Mouse (Mus musculus) frontal cortex, adult (tissue): Measurements from ENCODE around the gene Rab7.

Experiments
- ATAC-seq: cut with Nextera tagmentation; 2 replicates; pipeline ENCODE4 v1.9.2; 2017; ENCODE audit warnings: mild to moderate bottlenecking, moderate library complexity, mixed read lengths; ENCODE audit not compliant: low TSS enrichment

The Rab7 gene

GRCm38 (mm10) chr6:88044577-88045405, at the start of gene Rab7:
Rab7 (minus strand) TSS chr6:88045270.
- ATAC-seq, result peak; percentile 97

GRCm38 (mm10) chr6:88088971-88089370, 43.9 kb upstream of the Rab7 start:
- ATAC-seq, result no peak

GRCm38 (mm10) chr6:88084278-88085151, 39.4 kb upstream of the Rab7 start, which contains the start of gene Rpn1:
Rpn1 (plus strand) TSS chr6:88084482.
- ATAC-seq, result peak; percentile 99

GRCm38 (mm10) chr6:88083672-88084071, 38.6 kb upstream of the Rab7 start:
- ATAC-seq, result no peak

GRCm38 (mm10) chr6:88083095-88083494, 38.0 kb upstream of the Rab7 start:
- no peak for ATAC-seq

- no peak for ATAC-seq
Observed at GRCm38 (mm10) chr6:88075960-88076517, 31.0 kb upstream of the Rab7 start.

GRCm38 (mm10) chr6:88074752-88075554, 29.9 kb upstream of the Rab7 start:
- ATAC-seq, result peak; percentile 99

- no peak for ATAC-seq
Observed at GRCm38 (mm10) chr6:88071216-88071615, 26.1 kb upstream of the Rab7 start.

- no peak for ATAC-seq
Observed at GRCm38 (mm10) chr6:88070468-88070867, 25.4 kb upstream of the Rab7 start.

GRCm38 (mm10) chr6:88068739-88069138, 23.7 kb upstream of the Rab7 start:
- ATAC-seq, result no peak

GRCm38 (mm10) chr6:88067722-88068121, 22.7 kb upstream of the Rab7 start:
- ATAC-seq, result no peak

- ATAC-seq, result no peak
Observed at GRCm38 (mm10) chr6:88065968-88066367, 20.9 kb upstream of the Rab7 start.

GRCm38 (mm10) chr6:88065116-88065515, 20.0 kb upstream of the Rab7 start:
- no peak for ATAC-seq

- no peak for ATAC-seq
Observed at GRCm38 (mm10) chr6:88064072-88064642, 19.1 kb upstream of the Rab7 start.

GRCm38 (mm10) chr6:88062398-88062797, 17.3 kb upstream of the Rab7 start:
- no peak for ATAC-seq

GRCm38 (mm10) chr6:88061406-88061805, 16.3 kb upstream of the Rab7 start:
- no peak for ATAC-seq

- no peak for ATAC-seq
Observed at GRCm38 (mm10) chr6:88060602-88061001, 15.5 kb upstream of the Rab7 start.

GRCm38 (mm10) chr6:88059903-88060302, 14.8 kb upstream of the Rab7 start:
- ATAC-seq, result no peak

- ATAC-seq, result peak; percentile 98
Observed at GRCm38 (mm10) chr6:88056866-88057265, 11.8 kb upstream of the Rab7 start.

GRCm38 (mm10) chr6:88055663-88056062, 10.6 kb upstream of the Rab7 start:
- no peak for ATAC-seq
